Mouse (Mus musculus): ENCODE measurements around the gene Zbtb38. TPM values are rescaled to one million over a fixed set of nuclear protein-coding genes. Genes with fewer than 3 reads are reported as not detected.

The Zbtb38 gene
- total RNA-seq, 1 experiment: 16.0 TPM

- no peak for DNase-seq (ENCODE audit: low read depth, low spot score)
These were observed 22.9 kb downstream of the Zbtb38 start for GRCm38 (mm10) chr9:96729537-96730310.

GRCm38 (mm10) chr9:96728338-96729162, 24.1 kb downstream of the Zbtb38 start:
- no peak overlapping the region for H3K9ac ChIP-seq (ENCODE audit: insufficient read depth, low read depth, low read length, poor library complexity, severe bottlenecking)
- no peaks in the 10 kb centered on the region for H3K9me3 ChIP-seq (ENCODE audit: control insufficient read depth, insufficient read depth, low read depth, low read length)
- in situ Hi-C loops (cut with MboI; ENCODE audit: low sequenced_read_pairs in 2 of 2, unreplicated experiment in 2 of 2): no loop called here
- H3K36me3 ChIP-seq (ENCODE audit: control insufficient read depth, insufficient read depth, low read length, poor library complexity, severe bottlenecking): no peaks in the 10 kb centered on the region
- H3K27ac ChIP-seq (ENCODE audit: insufficient read depth, low read depth, low read length, poor library complexity, severe bottlenecking): no peak overlapping the region; the same call in 1 of the 2 replicates
- peaks cover 3 to 37% of the 10 kb centered on the region in 2 experiments for H3K4me1 ChIP-seq (ENCODE audit: control insufficient read depth in 2 of 2, insufficient read depth in 2 of 2, low read length in 2 of 2, poor library complexity in 1 of 2)
- H3K4me3 ChIP-seq (ENCODE audit: insufficient read depth in 1 of 2, low read depth in 1 of 2, low read length in 2 of 2, poor library complexity in 1 of 2, severe bottlenecking in 1 of 2): no peak overlapping the region
- TF ChIP-seq HCFC1 (IDR thresholded peaks at IDR 0.05; ENCODE audit: borderline replicate concordance, insufficient read depth, low read length): no peak
- no peak for TF ChIP-seq MAFK (IDR thresholded peaks at IDR 0.05; ENCODE audit: insufficient read depth, low read depth, low read length)
- no peak for TF ChIP-seq ZNF384 (IDR thresholded peaks at IDR 0.05; ENCODE audit: low read depth, low read length)
- TF ChIP-seq ZC3H11A (IDR thresholded peaks at IDR 0.05; ENCODE audit: borderline replicate concordance, low read depth, low read length): no peak
- no peak for TF ChIP-seq CHD2 (IDR thresholded peaks at IDR 0.05; ENCODE audit: low read depth, low read length)
- DNase-seq (ENCODE audit: low read depth, low spot score): no peak

More at GRCm38 (mm10) chr9:96729537-96730310, 22.9 kb downstream of the Zbtb38 start:
- Histone ChIP-seq H3K9me3 (ENCODE audit: control insufficient read depth, insufficient read depth, low read depth, low read length) (no peaks in the 10 kb centered on the region), H3K4me3 (ENCODE audit: insufficient read depth in 1 of 2, low read depth in 1 of 2, low read length in 2 of 2, poor library complexity in 1 of 2, severe bottlenecking in 1 of 2) (no peak overlapping the region), H3K4me1 (ENCODE audit: control insufficient read depth in 2 of 2, insufficient read depth in 2 of 2, low read length in 2 of 2, poor library complexity in 1 of 2) (peaks cover 3 to 33% of the 10 kb centered on the region in 2 experiments), H3K9ac (ENCODE audit: insufficient read depth, low read depth, low read length, poor library complexity, severe bottlenecking) (peak overlapping the region; percentile 37; the same call in 1 of the 2 replicates), H3K27ac (ENCODE audit: insufficient read depth, low read depth, low read length, poor library complexity, severe bottlenecking) (peak overlapping the region; percentile 48; the same call in 1 of the 2 replicates), H3K36me3 (ENCODE audit: control insufficient read depth, insufficient read depth, low read length, poor library complexity, severe bottlenecking) (no peaks in the 10 kb centered on the region)
- in situ Hi-C loops (cut with MboI; ENCODE audit: low sequenced_read_pairs in 2 of 2, unreplicated experiment in 2 of 2): no loop called here
- TF ChIP-seq CHD2 (IDR thresholded peaks at IDR 0.05; ENCODE audit: low read depth, low read length): no peak
- TF ChIP-seq ZNF384 (IDR thresholded peaks at IDR 0.05; ENCODE audit: low read depth, low read length): no peak
- no peak for TF ChIP-seq HCFC1 (IDR thresholded peaks at IDR 0.05; ENCODE audit: borderline replicate concordance, insufficient read depth, low read length)
- TF ChIP-seq ZC3H11A (IDR thresholded peaks at IDR 0.05; ENCODE audit: borderline replicate concordance, low read depth, low read length): no peak
- TF ChIP-seq MAFK (IDR thresholded peaks at IDR 0.05; ENCODE audit: insufficient read depth, low read depth, low read length): no peak

DNA sequence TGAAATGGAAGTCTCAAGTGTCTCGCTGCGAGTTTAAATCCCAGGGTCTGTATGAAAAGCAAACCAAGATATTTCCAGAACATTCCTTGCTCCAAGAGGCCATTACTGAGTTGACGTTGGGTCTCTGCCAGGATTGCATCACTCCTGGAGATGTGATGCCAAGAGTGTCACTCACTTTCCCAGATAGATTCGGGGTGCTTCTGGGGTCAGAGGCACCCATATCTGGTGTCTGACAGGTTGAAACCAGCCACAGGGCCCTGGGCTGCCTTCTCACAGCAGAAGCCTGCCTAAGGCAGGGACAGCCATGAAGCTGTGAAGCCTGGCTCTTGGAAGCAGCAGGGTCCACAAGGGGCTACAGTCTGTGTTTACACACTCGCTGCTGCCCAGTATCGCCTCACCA, 24.9 kb downstream of the Zbtb38 start:
- no peak for DNase-seq (ENCODE audit: low read depth, low spot score)
- H3K36me3 ChIP-seq (ENCODE audit: control insufficient read depth, insufficient read depth, low read length, poor library complexity, severe bottlenecking): no peaks in the 10 kb centered on the region
- no peaks in the 10 kb centered on the region for H3K9me3 ChIP-seq (ENCODE audit: control insufficient read depth, insufficient read depth, low read depth, low read length)
- TF ChIP-seq MAFK (IDR thresholded peaks at IDR 0.05; ENCODE audit: insufficient read depth, low read depth, low read length): no peak
- no peak for TF ChIP-seq ZC3H11A (IDR thresholded peaks at IDR 0.05; ENCODE audit: borderline replicate concordance, low read depth, low read length)
- no peak for TF ChIP-seq CHD2 (IDR thresholded peaks at IDR 0.05; ENCODE audit: low read depth, low read length)
- TF ChIP-seq HCFC1 (IDR thresholded peaks at IDR 0.05; ENCODE audit: borderline replicate concordance, insufficient read depth, low read length): no peak
- no peak for TF ChIP-seq ZNF384 (IDR thresholded peaks at IDR 0.05; ENCODE audit: low read depth, low read length)
- in situ Hi-C loops (cut with MboI; ENCODE audit: low sequenced_read_pairs in 2 of 2, unreplicated experiment in 2 of 2): no loop called here
- H3K27ac ChIP-seq (ENCODE audit: insufficient read depth, low read depth, low read length, poor library complexity, severe bottlenecking): no peak overlapping the region
- peaks cover 5 to 37% of the 10 kb centered on the region in 2 experiments for H3K4me1 ChIP-seq (ENCODE audit: control insufficient read depth in 2 of 2, insufficient read depth in 2 of 2, low read length in 2 of 2, poor library complexity in 1 of 2)
- no peak overlapping the region for H3K4me3 ChIP-seq (ENCODE audit: insufficient read depth in 1 of 2, low read depth in 1 of 2, low read length in 2 of 2, poor library complexity in 1 of 2, severe bottlenecking in 1 of 2)
- H3K9ac ChIP-seq (ENCODE audit: insufficient read depth, low read depth, low read length, poor library complexity, severe bottlenecking): no peak overlapping the region

- peak overlapping the region; percentile 92; the same call in 1 of the 2 replicates for H3K27ac ChIP-seq (ENCODE audit: insufficient read depth, low read depth, low read length, poor library complexity, severe bottlenecking)
- H3K9me3 ChIP-seq (ENCODE audit: control insufficient read depth, insufficient read depth, low read depth, low read length): no peaks in the 10 kb centered on the region
- no peak for TF ChIP-seq ZNF384 (IDR thresholded peaks at IDR 0.05; ENCODE audit: low read depth, low read length)
- no peak for TF ChIP-seq ZC3H11A (IDR thresholded peaks at IDR 0.05; ENCODE audit: borderline replicate concordance, low read depth, low read length)
- no peak for TF ChIP-seq CHD2 (IDR thresholded peaks at IDR 0.05; ENCODE audit: low read depth, low read length)
- no peak for TF ChIP-seq MAFK (IDR thresholded peaks at IDR 0.05; ENCODE audit: insufficient read depth, low read depth, low read length)
- TF ChIP-seq HCFC1 (IDR thresholded peaks at IDR 0.05; ENCODE audit: borderline replicate concordance, insufficient read depth, low read length): no peak
- in situ Hi-C loops (cut with MboI; ENCODE audit: low sequenced_read_pairs in 2 of 2, unreplicated experiment in 2 of 2): no loop called here
- no peak overlapping the region for H3K4me3 ChIP-seq (ENCODE audit: insufficient read depth in 1 of 2, low read depth in 1 of 2, low read length in 2 of 2, poor library complexity in 1 of 2, severe bottlenecking in 1 of 2)
- DNase-seq (ENCODE audit: low read depth, low spot score): no peak
- no peaks in the 10 kb centered on the region for H3K36me3 ChIP-seq (ENCODE audit: control insufficient read depth, insufficient read depth, low read length, poor library complexity, severe bottlenecking)
- H3K9ac ChIP-seq (ENCODE audit: insufficient read depth, low read depth, low read length, poor library complexity, severe bottlenecking): peak overlapping the region; percentile 14; the same call in 1 of the 2 replicates
- peaks cover 5 to 34% of the 10 kb centered on the region in 2 experiments for H3K4me1 ChIP-seq (ENCODE audit: control insufficient read depth in 2 of 2, insufficient read depth in 2 of 2, low read length in 2 of 2, poor library complexity in 1 of 2)
These were observed 26.1 kb downstream of the Zbtb38 start for GRCm38 (mm10) chr9:96726336-96727131.
